Mouse (Mus musculus): ENCODE results near the gene Ramp1. TPM values are rescaled to one million over a fixed set of nuclear protein-coding genes. Genes with fewer than 3 reads are reported as not detected.

Gene Ramp1
- total RNA-seq, 2 experiments from 2014 or later: 10.5 to 13.6 TPM

Other genes starting within 250 kb of the Ramp1 start
- not detected for gene Prlh, start 226.7 kb upstream of the Ramp1 start, total RNA-seq (2021)
- gene Rab17, start 210.2 kb upstream of the Ramp1 start, total RNA-seq (2021): 1 to 10 TPM; 2.5 to 3.1 TPM
- gene Lrrfip1, start 181.1 kb upstream of the Ramp1 start, total RNA-seq (2021): 100 to 1,000 TPM; 101 to 109 TPM
- under 1 TPM; 0.10 to 0.12 TPM for gene Rbm44, start 34.7 kb upstream of the Ramp1 start, total RNA-seq (2021)
- gene Ube2f, start 70.5 kb downstream of the Ramp1 start, total RNA-seq (2021): 10 to 100 TPM; 50.2 to 56.7 TPM
- 10 to 100 TPM; 11.4 to 15.6 TPM for gene Scly, start 118.5 kb downstream of the Ramp1 start, total RNA-seq (2021)
- gene Espnl, start 142.3 kb downstream of the Ramp1 start, total RNA-seq (2021): not detected
- gene Klhl30, start 171.2 kb downstream of the Ramp1 start, total RNA-seq (2021): 10 to 100 TPM; 43.9 to 47.6 TPM
- under 1 TPM; 0.15 to 0.41 TPM for gene Erfe, start 186.6 kb downstream of the Ramp1 start, total RNA-seq (2021)
- gene Ilkap, start 219.0 kb downstream of the Ramp1 start, total RNA-seq (2021): 10 to 100 TPM; 45.4 to 46.7 TPM
- gene Hes6, start 234.2 kb downstream of the Ramp1 start, total RNA-seq (2021): 10 to 100 TPM; 16.8 to 20.1 TPM

Data from heart, postnatal 14 days (tissue).